Mouse (Mus musculus) ovary, postnatal 10 days (tissue): Measurements from ENCODE around the gene Skil.
"Not testable (repeated sequence)": the region's sequence is repeated elsewhere in the genome, so short reads cannot be mapped to it uniquely, and the experiment has no call there.

Source experiments
- DNase-seq: peaks from one replicate; pipeline ENCODE4 v3.0.0; 2022; ENCODE audit warnings: low spot score

The Skil gene

DNA sequence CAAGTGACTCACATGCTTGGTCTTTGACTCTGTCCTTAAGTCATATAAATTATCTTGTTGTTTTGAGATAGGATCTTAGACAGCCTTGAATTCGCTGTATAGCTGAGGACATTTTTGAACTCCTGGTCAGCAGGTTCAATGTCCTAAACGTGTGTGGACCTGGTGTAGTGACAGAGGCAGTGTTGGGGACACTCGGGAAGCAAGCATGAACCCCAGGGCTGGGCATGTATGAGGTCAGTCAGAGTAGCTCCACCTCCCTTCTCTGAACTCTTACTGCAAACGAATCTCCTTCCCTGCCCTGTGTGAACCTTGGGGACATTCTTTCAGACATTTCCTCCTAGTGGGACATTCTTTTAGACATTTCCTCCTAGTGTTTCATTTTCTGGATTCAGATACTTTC lies 34.9 kb downstream of the Skil start:
- no peak for DNase-seq

DNA sequence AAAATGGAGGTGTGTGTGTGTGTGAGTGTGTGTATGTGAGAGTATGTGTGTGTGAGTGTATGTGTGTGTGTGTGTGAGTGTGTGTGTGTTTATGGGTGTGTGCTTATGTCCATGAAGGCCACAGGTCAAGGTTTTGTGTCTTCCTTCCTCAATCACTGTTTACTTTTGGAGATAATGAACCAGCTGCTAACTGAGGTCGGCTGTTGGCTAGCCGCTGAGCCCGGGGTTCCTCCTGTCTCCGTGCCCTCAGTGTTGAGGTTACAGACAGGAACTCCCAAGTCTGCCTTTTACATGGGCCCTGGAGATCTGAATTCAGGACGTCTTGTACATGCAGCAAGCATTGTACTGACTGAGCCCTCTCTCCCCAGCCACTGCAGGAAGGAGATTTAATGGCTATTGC lies 38.8 kb downstream of the Skil start:
- DNase-seq, result no peak

DNA sequence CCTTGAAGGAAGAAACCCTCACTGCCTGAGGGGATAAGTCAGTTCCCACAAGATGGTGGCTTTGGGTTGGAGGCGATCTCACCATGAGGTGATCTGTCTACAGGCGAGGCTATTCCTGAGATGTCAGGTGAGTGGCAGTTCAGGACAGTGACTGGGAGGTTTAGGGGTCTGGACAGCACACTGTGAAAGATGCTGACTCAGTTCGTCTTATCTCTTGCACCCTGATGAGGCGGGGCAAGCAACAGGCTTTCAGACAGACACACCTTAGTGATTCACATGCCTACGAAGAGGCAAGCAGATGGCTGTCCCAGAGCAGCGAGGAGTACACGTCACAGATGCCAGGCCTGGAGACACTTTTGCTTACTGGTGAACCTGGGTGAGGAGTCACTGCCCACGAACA lies 39.4 kb downstream of the Skil start:
- DNase-seq, result no peak

DNA sequence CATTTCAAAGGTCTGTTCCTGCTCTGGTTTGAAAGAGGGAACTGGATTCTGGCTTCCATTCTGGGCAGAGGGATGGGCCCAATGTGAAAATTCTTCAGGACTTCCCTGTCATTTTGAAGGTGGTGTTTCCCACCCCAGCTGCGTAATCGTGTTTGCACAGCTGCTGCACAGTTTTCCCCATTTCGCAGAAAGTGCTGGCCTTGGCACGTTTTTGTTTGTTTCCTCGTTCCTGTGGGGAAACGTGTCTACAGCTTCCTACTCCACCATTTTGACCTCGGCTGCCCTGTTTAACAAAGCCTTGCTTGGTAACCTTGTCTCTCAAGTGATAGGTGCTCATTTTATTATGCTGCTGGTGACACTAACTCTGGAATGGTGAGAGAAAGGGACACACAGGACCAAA lies 39.8 kb downstream of the Skil start:
- DNase-seq, result no peak

DNA sequence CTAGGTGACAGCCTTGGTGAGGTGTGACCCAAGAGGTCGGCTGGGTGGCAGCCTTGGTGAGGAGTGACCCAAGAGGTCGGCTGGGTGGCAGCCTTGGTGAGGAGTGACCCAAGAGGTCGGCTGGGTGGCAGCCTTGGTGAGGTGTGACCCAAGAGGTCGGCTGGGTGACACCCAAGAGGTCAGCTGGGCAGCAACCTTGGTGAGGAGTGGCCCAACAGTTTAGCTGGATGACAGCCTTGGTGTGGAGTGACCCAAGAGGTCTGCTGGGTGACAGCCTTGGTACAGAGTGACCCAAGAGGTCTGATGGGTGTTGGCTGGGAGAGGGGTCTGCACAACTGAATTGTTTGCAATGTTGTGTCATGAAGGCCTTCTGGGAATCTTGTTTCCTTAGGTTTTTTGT lies 41.7 kb downstream of the Skil start:
- not testable (repeated sequence) for DNase-seq

DNA sequence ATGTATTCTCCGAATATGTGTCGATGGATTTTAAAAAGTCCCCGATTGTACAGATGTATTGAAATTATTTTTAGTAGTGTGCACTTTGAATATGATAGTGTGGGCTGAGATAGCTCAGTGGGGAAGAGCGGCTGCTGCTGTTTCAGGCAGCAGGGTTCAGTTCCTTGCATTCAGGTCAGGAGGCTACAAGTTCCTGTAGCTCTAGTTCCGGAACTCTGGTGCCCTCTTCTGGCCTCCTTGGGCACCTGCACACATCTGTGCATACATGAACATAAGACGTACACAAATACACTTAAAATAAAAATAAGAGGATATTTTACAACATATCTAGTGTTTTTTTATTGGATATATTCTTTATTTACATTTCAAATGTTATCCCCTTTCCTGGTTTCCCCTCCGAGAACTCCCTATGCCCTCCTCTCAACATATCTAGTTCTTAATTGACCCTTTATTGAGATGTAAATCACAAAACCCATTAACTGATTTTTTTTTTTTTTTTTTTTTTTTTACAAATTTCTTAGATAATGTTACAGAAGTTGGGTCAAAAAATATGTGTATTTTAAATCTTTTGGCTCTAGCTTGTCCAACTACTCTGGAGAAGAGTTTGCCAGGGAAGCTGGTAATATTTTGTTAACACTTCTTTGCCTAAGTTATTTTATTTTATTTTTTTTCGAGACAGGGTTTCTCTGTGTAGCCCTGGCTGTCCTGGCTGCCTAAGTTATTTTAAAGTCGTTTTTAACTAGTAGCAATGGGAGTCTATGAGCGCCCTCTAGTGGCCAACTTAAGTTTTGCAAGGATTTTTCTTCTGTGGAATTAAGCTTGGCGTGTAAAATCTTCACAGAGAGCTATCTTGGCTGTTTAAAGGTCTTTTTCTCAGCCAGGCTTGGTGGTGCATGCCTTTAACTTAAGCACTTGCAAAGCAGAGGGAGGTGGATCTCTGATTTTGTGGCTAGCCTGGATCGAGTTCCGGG lies 43.9 kb downstream of the Skil start:
- DNase-seq, result no peak

DNA sequence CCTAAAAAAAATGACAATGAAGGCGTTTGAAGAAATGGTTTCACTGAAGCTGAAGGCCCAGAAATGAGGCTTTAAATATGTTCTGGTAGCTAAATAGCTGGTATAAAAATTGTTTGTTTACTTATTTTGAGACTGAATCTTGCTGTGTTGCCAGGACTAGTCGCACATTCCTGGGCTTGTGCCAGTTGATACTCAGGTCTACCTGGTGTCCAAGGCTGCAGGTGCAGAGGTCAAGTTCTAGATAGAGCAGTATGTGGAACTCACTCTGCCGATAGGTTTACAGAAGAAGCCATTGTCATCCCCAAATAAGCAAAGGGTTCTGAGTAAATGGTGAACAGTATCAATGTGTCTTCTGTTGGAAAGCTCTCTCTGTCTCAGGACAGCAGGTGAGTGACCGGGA lies 46.8 kb downstream of the Skil start:
- DNase-seq, result no peak

DNA sequence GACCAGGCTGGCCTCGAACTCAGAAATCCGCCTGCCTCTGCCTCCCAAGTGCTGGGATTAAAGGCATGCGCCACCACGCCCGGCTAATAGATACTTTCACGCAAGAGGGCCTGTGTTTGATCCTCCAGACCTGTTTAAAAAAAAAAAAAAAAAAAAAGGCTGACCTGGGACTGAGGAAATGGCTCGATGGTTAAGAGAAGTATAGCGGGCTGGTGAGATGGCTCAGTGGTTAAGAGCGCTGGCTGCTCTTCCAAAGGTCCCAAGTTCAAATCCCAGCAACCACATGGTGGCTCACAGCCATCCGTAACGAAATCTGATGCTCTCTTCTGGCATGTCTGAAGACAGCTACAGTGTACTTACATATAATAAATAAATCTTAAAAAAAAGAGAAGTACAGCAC lies 50.4 kb downstream of the Skil start:
- not testable (repeated sequence) for DNase-seq

DNA sequence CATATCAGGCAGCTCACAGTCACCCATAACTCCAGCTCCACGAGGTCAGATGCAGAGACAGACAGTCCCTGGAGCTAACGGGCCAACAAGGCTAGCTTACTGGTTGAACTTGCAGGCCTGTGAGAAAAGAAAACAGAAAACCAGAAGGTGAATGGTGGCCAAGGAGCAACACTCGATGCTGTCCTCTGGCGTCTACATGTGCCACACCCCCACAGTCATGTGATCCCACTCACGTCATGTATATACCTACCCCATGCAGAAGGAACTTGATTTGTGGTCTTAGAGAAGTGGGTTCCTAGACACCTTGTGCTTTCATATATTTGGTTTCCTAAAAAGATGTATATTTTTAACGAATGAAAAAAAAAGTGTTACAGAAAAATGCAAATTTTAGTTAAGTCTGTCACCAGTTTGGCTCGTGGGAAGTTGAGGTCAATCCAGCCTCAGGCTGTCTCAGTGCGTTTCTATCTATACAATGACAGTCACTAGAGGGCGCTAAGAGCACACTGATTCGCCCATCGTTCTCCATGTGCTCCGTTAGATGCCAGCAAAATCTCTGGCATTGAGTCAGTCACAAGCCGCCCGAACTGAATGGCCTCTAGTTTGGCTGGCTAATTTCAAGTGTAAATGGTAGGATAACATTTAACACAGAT lies 50.9 kb downstream of the Skil start:
- DNase-seq, result no peak

DNA sequence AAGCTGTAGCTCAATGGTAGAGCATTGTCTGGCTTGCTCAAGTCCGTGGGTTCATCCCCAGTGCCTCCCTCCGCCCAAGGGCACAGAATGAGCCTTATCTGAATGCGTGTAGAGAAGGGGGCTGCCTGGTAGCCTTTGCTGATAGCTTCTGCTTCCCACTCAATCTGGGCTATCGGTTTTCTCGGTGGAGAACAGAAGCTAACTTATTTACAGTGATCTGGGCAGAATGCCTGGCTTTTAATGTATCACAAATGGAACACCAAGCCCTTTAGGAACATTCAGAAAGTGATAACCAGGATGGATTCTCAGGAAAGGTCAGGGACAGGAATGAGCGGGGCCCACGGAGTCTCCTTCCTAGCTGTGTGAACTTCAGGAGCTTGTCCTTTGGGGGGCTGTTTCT lies 53.7 kb downstream of the Skil start:
- no peak for DNase-seq

DNA sequence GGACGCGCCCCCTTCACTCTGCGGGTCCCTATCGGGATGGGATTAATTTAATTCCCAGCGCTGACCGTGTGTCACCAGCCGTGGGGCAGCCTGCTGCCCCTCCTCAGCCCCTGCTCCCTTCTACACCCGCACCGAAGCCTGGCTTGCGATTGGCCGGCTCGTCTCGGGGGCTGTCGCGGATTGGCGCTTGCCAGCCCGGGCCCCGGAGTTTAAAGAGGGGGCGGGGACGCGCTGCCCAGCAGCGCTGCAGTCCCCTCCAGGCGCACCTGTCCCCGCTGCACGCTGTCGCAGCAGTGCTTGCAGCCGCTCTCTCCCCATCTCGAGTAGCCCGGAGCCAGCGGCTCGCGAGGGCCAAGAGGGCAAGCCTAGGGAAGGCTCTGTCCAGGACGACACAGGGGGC lies 54.8 kb downstream of the Skil start, which contains the start of gene Cldn11:
Gene Cldn11 (plus strand): TSS at position 215 of the 400 bp plus-strand sequence.
- DNase-seq, result no peak

DNA sequence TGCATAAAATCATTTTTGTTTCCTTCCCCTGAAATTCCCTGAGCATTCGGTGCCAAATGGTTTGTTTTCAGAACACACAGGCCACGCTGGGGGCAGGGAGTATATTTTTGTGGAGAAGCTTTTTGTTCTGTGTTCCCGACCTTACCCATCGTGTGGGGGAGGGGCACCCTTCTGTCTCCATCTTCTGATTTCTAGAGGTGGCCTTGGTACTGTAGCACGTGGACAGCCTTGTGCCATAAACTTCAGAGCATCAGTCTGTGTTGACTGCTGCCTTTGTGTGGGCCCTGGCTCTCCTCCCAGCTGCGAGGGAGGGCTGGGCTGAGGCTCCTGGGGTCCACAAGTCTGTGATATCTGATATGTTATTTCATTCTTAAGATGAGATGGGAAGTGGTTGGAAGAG lies 57.2 kb downstream of the Skil start:
- DNase-seq, result no peak

DNA sequence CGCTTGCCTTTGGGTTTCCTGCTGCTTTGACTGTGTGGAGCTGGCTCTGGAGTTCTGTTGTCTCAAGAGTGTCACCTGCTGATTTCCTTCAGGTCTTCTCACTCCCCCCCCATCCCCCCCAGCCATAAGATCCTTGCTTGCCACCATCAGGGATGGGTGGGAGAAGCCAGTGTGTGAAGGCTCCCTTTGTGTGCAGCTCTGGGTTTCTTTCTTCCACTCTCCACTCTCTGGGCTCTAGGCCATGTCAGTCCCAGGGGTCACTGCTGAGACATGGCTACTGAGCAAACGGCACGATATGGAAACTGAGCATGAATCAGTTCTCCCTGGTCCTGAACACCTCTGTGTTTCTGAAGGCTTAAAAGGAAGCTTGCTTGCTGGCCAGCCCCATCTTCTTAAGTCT lies 61.3 kb downstream of the Skil start:
- DNase-seq, result no peak

DNA sequence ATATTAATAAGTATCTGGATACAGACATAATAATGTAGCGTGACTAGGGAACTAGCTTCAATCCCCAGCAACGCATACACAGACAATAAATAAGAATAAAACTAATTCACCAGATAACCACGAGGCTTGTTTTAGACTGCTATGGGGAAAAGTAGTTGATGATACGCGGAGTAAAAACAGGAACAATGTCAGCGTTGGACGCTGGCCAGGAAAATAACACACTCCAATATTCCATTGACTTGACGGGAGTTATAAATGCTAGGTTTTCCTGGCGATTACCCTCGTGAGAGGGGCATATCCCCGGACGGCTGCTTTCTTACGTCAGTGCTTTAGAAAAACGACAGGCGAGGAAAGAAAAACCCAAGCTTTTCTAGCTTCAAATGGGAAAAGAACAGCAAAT lies 62.9 kb downstream of the Skil start:
- DNase-seq, result no peak

DNA sequence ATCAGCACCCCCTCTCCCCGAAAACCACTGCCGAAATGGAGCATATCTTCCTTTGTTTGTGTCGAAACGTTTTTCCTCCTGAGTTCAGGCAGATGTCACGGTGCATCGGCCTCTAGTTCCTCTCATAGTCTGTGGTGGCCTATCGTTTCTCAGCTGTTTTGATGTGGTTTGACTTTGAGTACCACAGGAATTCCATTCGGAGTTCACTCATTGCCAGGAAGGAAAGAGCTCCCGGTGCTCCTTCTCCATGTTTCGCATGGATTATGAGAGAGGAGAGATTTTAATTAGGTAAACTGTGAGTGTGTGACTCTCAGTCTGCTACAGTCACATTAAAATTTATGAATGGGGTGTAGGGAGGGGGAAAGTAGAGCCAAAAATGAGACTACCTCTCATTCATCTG lies 65.2 kb downstream of the Skil start:
- DNase-seq, result no peak

DNA sequence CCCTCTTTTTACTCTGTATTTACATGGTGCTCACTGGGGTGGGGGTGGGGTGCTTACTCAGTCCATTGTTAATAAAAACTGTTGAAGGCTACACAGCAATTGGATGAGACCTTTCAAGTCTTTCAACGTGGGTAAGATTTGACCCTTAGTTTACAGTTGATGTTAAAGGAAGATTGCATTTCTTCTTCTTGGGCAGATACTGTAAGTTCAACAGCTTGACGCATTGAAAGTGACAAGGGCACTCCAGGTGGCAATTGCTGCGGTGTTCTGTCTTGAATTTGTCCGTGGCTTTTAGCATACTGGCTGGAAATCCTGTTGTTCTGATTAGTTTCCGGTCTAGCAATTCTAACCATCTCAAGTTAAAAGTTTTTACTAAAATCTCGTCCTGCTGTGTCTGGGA lies 66.5 kb downstream of the Skil start:
- DNase-seq, result no peak

DNA sequence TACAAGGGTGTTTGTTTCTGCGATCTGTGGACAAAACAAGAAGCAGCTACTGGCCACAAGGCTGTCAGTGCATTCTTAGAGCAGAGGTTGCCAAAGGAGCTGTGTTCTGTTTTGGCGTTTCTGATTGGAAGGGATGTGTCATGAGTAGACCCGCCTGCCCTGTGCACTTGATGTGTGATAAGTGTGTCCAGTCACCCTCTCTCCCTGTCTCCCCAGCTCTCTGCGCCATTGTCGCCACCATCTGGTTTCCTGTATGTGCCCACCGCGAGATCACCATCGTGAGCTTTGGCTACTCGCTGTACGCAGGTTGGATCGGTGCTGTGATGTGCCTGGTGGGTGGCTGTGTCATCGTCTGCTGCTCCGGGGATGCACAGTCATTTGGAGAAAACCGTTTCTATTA lies 68.0 kb downstream of the Skil start:
- DNase-seq, result no peak

DNA sequence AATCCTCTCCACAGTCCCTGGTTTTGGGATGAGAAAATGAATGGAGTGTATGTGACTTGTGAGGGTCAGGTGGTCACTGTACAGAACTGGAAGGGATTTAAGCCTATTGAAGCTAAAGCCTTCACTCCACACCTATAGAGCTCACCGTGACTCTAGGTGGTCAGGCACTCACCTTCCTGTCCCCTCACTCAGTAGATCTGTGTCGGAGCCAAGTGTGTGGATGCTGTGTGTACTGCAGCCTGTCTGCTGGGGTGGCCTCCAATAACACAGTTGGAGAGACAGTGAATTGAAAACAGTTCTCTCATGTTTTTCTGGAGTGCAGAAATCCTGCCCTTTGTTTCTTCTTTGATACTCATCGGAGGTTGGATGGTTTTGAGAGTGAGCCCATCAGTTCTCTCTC lies 70.9 kb downstream of the Skil start:
- DNase-seq, result no peak

DNA sequence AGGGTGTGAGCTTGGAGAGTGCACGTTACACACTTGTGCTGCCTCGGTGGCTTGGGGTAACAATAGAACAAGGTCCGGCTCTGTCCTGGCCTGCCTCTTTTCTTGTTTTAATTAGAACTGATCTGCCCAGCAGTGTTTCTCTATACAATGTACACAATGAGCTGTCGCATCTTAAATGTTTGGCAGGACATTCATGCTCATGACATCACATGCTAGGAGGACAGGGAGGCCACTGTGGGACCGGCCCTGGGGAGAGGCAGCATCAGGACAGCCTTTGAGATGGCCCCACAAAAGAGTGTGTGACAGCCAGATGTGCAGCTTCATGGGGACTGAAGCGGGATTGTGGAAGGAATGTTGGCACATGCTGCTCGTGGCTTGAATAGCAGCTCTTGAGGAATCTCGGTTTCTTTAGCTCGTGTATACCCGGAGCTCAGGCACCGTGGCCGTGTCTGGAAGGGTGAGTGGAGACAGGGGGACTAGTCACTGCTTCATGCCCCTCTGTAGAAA lies 71.6 kb downstream of the Skil start:
- DNase-seq, result no peak
